Mouse (Mus musculus): ENCODE measurements around the gene Cltc.

GRCm38 (mm10) chr11:86714606-86715005 lies 42.8 kb downstream of the Cltc start:
- TF ChIP-seq CTCF (IDR thresholded peaks at IDR 0.05; ENCODE audit: insufficient read depth, low read length), result no peak
- no peak for TF ChIP-seq POLR2A (IDR thresholded peaks at IDR 0.05; ENCODE audit: borderline replicate concordance, extremely low read depth, low read depth, low read length)

Measured in lung, adult 2 months (tissue).